Mouse (Mus musculus) kidney, adult 2 months (tissue): ENCODE data around the gene Dnaaf5. TPM values are rescaled to one million over a fixed set of nuclear protein-coding genes. Genes with fewer than 3 reads are reported as not detected.

Source experiments
- DNase-seq: peaks from one replicate; pipeline ENCODE4 v3.0.0; 2021
- H3K27ac ChIP-seq: fragments of 200-500 bp; 2 replicates; pipeline ENCODE4 v1.5.1; 2012; ENCODE audit warnings: low read depth, low read length, control low read depth, inconsistent platforms; ENCODE audit not compliant: insufficient read depth
- H3K27me3 ChIP-seq: fragments of 200-500 bp; replicated peaks from 2 replicates; pipeline ENCODE4 v1.6.1; 2012; ENCODE audit warnings: mild to moderate bottlenecking, moderate library complexity, low read length, inconsistent platforms; ENCODE audit not compliant: control insufficient read depth, insufficient read depth
- H3K36me3 ChIP-seq: fragments of 200-500 bp; 2 replicates; pipeline ENCODE4 v1.6.1; 2012; ENCODE audit warnings: mild to moderate bottlenecking, moderate library complexity, low read length, inconsistent platforms; ENCODE audit not compliant: control insufficient read depth, insufficient read depth
- H3K4me1 ChIP-seq: fragments of 200-500 bp; 2 replicates; pipeline ENCODE4 v1.6.1; 2011; ENCODE audit warnings: low read length; ENCODE audit not compliant: control insufficient read depth, insufficient read depth
- H3K4me3 ChIP-seq: fragments of 200-500 bp; 2 replicates; pipeline ENCODE4 v1.5.1; 2011; ENCODE audit warnings: mild to moderate bottlenecking, low read depth, low read length, control low read depth; ENCODE audit not compliant: insufficient read depth
- CTCF ChIP-seq: fragments of 200-500 bp; conservative IDR thresholded peaks from 2 replicates; pipeline ENCODE4 v1.5.1; 2011; ENCODE audit warnings: low read depth, mild to moderate bottlenecking, control low read depth, low read length, moderate library complexity, mixed read lengths; ENCODE audit not compliant: insufficient read depth, insufficient read length
- POLR2A ChIP-seq: fragments of 200-500 bp; IDR thresholded peaks from one replicate; pipeline ENCODE4 v1.6.1; 2011; ENCODE audit warnings: low read depth, low read length, control low read depth
- WGBS: fragments of 180-500 bp; shearing (Covaris S2); methylation state at CpG from one replicate; pipeline ENCODE4 v1.1.7; 2018; 5-methylcytosine and 5-hydroxymethylcytosine counted together
- polyA plus RNA-seq: library from polyadenylated mRNA; depleted of rRNA; stranded (reverse); fragments of >200 nt; gene quantifications from 2 replicates; pipeline ENCODE4 v1.2.3, GENCODE M21; 2012

Gene Dnaaf5
- polyA plus RNA-seq, 1 experiment = 16.3 TPM

GRCm38 (mm10) chr5:139141326-139141725, 8.7 kb upstream of the Dnaaf5 start:
- H3K4me3 ChIP-seq = no peak overlapping the region
- no peak overlapping the region for H3K27ac ChIP-seq
- no peaks in the 10 kb centered on the region; the same call in 1 of the 2 replicates for H3K4me1 ChIP-seq
- 51% methylated on average over 5 of the region's 5 CpGs for WGBS
- no peak for TF ChIP-seq POLR2A
- TF ChIP-seq CTCF = no peak
- no peaks in the 10 kb centered on the region for H3K36me3 ChIP-seq
- peak; percentile 51 for DNase-seq
- H3K27me3 ChIP-seq = no peaks in the 10 kb centered on the region

GRCm38 (mm10) chr5:139143890-139144289, 6.1 kb upstream of the Dnaaf5 start:
- no peak for TF ChIP-seq POLR2A
- TF ChIP-seq CTCF = no peak

GRCm38 (mm10) chr5:139145726-139146125, 4.3 kb upstream of the Dnaaf5 start:
- H3K4me3 ChIP-seq = no peak overlapping the region
- 87% methylated on average over 4 of the region's 4 CpGs for WGBS
- H3K27ac ChIP-seq = peak overlapping the region; percentile 81
- no peak for TF ChIP-seq CTCF
- no peak for TF ChIP-seq POLR2A
- H3K36me3 ChIP-seq = no peaks in the 10 kb centered on the region
- H3K27me3 ChIP-seq = no peaks in the 10 kb centered on the region
- peaks cover 3% of the 10 kb centered on the region; the same call in 1 of the 2 replicates for H3K4me1 ChIP-seq
- DNase-seq = no peak

More at GRCm38 (mm10) chr5:139143890-139144289, 6.1 kb upstream of the Dnaaf5 start:
- Histone ChIP-seq H3K27me3 (no peaks in the 10 kb centered on the region), H3K27ac (no peak overlapping the region), H3K4me1 (no peaks in the 10 kb centered on the region; the same call in 1 of the 2 replicates), H3K4me3 (no peak overlapping the region), H3K36me3 (no peaks in the 10 kb centered on the region)
- no peak for DNase-seq
- 90% methylated on average over 3 of the region's 3 CpGs for WGBS

DNA sequence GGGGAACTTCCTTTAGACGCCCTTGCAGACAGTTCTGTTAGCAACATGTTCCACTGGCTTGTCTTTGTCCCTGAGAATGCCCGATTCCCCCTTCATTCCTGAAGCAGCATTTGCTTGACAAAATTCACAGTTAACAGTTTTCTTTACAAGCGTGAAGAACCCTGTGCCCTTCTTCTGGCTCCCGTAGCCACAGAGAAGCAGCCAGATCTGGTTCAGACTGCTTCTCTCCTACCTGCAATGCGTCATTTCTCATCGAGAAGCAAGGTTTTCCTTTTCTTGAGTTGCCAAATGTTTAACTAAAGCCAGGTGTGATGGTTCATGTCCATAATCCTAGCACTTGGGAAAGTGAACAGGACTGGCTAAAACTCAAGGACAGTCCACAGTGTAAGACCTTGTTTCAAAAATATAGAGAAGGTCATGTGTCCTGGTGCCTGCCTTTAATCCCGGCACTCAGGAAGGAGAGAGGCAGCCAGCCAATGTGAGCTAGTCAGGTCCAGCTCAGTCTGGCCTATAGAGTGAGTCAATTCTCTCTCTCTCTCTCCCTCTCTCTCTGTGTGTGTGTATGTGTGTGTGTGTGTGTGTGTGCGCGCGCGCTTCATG, 3.4 kb upstream of the Dnaaf5 start:
- WGBS = 61% methylated on average over 11 of the region's 11 CpGs
- Histone ChIP-seq H3K36me3 (no peaks in the 10 kb centered on the region), H3K27ac (peak overlapping the region; percentile 81), H3K27me3 (no peaks in the 10 kb centered on the region), H3K4me3 (no peak overlapping the region), H3K4me1 (peaks cover 3% of the 10 kb centered on the region; the same call in 1 of the 2 replicates)
- TF ChIP-seq CTCF = no peak
- no peak for TF ChIP-seq POLR2A
- peak; percentile 71 for DNase-seq

GRCm38 (mm10) chr5:139147178-139148078, 2.6 kb upstream of the Dnaaf5 start:
- peaks cover 3% of the 10 kb centered on the region; the same call in 1 of the 2 replicates for H3K4me1 ChIP-seq
- DNase-seq = no peak
- 93% methylated on average over 14 of the region's 14 CpGs for WGBS
- peak overlapping the region; percentile 81; the same call in 1 of the 2 replicates for H3K27ac ChIP-seq
- H3K36me3 ChIP-seq = no peaks in the 10 kb centered on the region
- no peak for TF ChIP-seq POLR2A
- TF ChIP-seq CTCF = no peak
- H3K27me3 ChIP-seq = no peaks in the 10 kb centered on the region
- H3K4me3 ChIP-seq = no peak overlapping the region

- no peaks in the 10 kb centered on the region for H3K36me3 ChIP-seq
- H3K27ac ChIP-seq = peak overlapping the region; percentile 17
- peaks cover 3% of the 10 kb centered on the region; the same call in 1 of the 2 replicates for H3K4me1 ChIP-seq
- H3K4me3 ChIP-seq = peak overlapping the region; percentile 58
- WGBS = 18% methylated on average over 11 of the region's 11 CpGs
- no peaks in the 10 kb centered on the region for H3K27me3 ChIP-seq
- no peak for DNase-seq
- TF ChIP-seq CTCF = no peak
- no peak for TF ChIP-seq POLR2A
These were observed 884 bp upstream of the Dnaaf5 start for GRCm38 (mm10) chr5:139149006-139149672.

GRCm38 (mm10) chr5:139150603-139151031, 594 bp downstream of the Dnaaf5 start:
- Histone ChIP-seq H3K27me3 (no peaks in the 10 kb centered on the region), H3K4me3 (peak overlapping the region; percentile 88), H3K36me3 (no peaks in the 10 kb centered on the region), H3K27ac (no peak overlapping the region), H3K4me1 (peaks cover 3% of the 10 kb centered on the region; the same call in 1 of the 2 replicates)
- TF ChIP-seq CTCF = no peak
- TF ChIP-seq POLR2A = no peak
- whole genome bisulfite sequencing = under 1% methylated on average over 45 of the region's 45 CpGs
- peak; percentile 33 for DNase-seq
